Mouse (Mus musculus) liver, embryonic 16.5 days (tissue): ENCODE data around the gene Trim2. TPM values are rescaled to one million over a fixed set of nuclear protein-coding genes. Genes with fewer than 3 reads are reported as not detected.

ENCODE experiments used
- ATAC-seq: fragments of 200-750 bp; cut with Nextera tagmentation; 2 replicates; pipeline ENCODE4 v1.8.0; 2017; ENCODE audit warnings: low read depth, mild to moderate bottlenecking, moderate number of reproducible peaks, moderate library complexity
- H3K27ac ChIP-seq: fragments of 300-500 bp; sonication (generic); 2 replicates; pipeline ENCODE4 v1.5.1; 2014; ENCODE audit warnings: mild to moderate bottlenecking, low read length
- H3K27me3 ChIP-seq: fragments of 300-500 bp; sonication (generic); 2 replicates; pipeline ENCODE4 v1.6.1; 2014; ENCODE audit warnings: low read depth, low read length, mixed read lengths; ENCODE audit not compliant: control insufficient read depth, insufficient read depth
- H3K36me3 ChIP-seq: fragments of 300-500 bp; sonication (generic); 2 replicates; pipeline ENCODE4 v1.6.1; 2014; ENCODE audit warnings: mild to moderate bottlenecking; ENCODE audit not compliant: control insufficient read depth, insufficient read depth
- H3K4me1 ChIP-seq: fragments of 300-500 bp; sonication (generic); 2 replicates; pipeline ENCODE4 v1.6.1; 2014; ENCODE audit warnings: low read depth, low read length, mixed read lengths; ENCODE audit not compliant: control insufficient read depth
- H3K4me2 ChIP-seq: fragments of 300-500 bp; sonication (generic); 2 replicates; pipeline ENCODE4 v1.6.1; 2014; ENCODE audit warnings: low read depth, low read length, mixed read lengths
- H3K4me3 ChIP-seq: fragments of 300-500 bp; sonication (generic); 2 replicates; pipeline ENCODE4 v1.5.1; 2014; ENCODE audit warnings: low read depth, mild to moderate bottlenecking, low read length
- H3K9ac ChIP-seq: fragments of 300-500 bp; sonication (generic); 2 replicates; pipeline ENCODE4 v1.6.1; 2014; ENCODE audit warnings: low read depth, low read length
- H3K9me3 ChIP-seq: fragments of 300-500 bp; sonication (generic); replicated peaks from 2 replicates; pipeline ENCODE4 v1.6.1; 2016; ENCODE audit warnings: low read length; ENCODE audit not compliant: control insufficient read depth
- WGBS: fragments of 180-500 bp; shearing (Covaris S2); extraction: QIAGEN DNeasy Blood & Tissue Kit; methylation state at CpG from one replicate; pipeline ENCODE4 v1.1.7; 2014; ENCODE audit not compliant: insufficient replicate concordance; 5-methylcytosine and 5-hydroxymethylcytosine counted together
- polyA plus RNA-seq: library from polyadenylated mRNA; unstranded; fragments of >200 nt; fragmentation: Nextera tagmentation; extraction: Ambion mirVana; gene quantifications from 2 replicates; pipeline ENCODE4 v1.2.1, GENCODE M21; 2015

The Trim2 gene
- polyA plus RNA-seq, 1 experiment from 2014 or later: 6.3 TPM

- Histone ChIP-seq H3K9me3 (no peaks in the 10 kb centered on the region), H3K4me2 (no peak overlapping the region), H3K36me3 (no peaks in the 10 kb centered on the region), H3K9ac (no peak overlapping the region), H3K4me1 (peaks cover 2% of the 10 kb centered on the region; the same call in 1 of the 2 replicates), H3K27me3 (peaks cover 32% of the 10 kb centered on the region), H3K4me3 (no peak overlapping the region), H3K27ac (no peak overlapping the region)
- no peak for ATAC-seq
- 66% methylated on average over 4 of the region's 4 CpGs for WGBS
Observed at GRCm38 (mm10) chr3:84301674-84302073, 5.0 kb downstream of the Trim2 start.

- Histone ChIP-seq H3K4me2 (no peak overlapping the region), H3K27ac (no peak overlapping the region), H3K9ac (no peak overlapping the region), H3K4me1 (peaks cover 3% of the 10 kb centered on the region), H3K36me3 (no peaks in the 10 kb centered on the region), H3K9me3 (no peaks in the 10 kb centered on the region), H3K4me3 (no peak overlapping the region), H3K27me3 (peaks cover under 1% of the 10 kb centered on the region; the same call in 1 of the 2 replicates)
- WGBS: 41% methylated on average over 3 of the region's 3 CpGs
- no peak for ATAC-seq
Observed at GRCm38 (mm10) chr3:84298186-84298585, 8.5 kb downstream of the Trim2 start.

- no peak for ATAC-seq
- H3K36me3 ChIP-seq: no peaks in the 10 kb centered on the region
- no peak overlapping the region for H3K4me3 ChIP-seq
- H3K27me3 ChIP-seq: no peaks in the 10 kb centered on the region
- no peaks in the 10 kb centered on the region for H3K9me3 ChIP-seq
- no peak overlapping the region for H3K27ac ChIP-seq
- no peak overlapping the region for H3K9ac ChIP-seq
- no peak overlapping the region for H3K4me2 ChIP-seq
- peaks cover 3% of the 10 kb centered on the region for H3K4me1 ChIP-seq
- WGBS: 51% methylated on average over 2 of the region's 2 CpGs
Observed at GRCm38 (mm10) chr3:84296676-84297075, 10.0 kb downstream of the Trim2 start.

- H3K4me3 ChIP-seq: no peak overlapping the region
- WGBS: 67% methylated on average over 9 of the region's 9 CpGs
Observed at GRCm38 (mm10) chr3:84294734-84295133, 11.9 kb downstream of the Trim2 start.

DNA sequence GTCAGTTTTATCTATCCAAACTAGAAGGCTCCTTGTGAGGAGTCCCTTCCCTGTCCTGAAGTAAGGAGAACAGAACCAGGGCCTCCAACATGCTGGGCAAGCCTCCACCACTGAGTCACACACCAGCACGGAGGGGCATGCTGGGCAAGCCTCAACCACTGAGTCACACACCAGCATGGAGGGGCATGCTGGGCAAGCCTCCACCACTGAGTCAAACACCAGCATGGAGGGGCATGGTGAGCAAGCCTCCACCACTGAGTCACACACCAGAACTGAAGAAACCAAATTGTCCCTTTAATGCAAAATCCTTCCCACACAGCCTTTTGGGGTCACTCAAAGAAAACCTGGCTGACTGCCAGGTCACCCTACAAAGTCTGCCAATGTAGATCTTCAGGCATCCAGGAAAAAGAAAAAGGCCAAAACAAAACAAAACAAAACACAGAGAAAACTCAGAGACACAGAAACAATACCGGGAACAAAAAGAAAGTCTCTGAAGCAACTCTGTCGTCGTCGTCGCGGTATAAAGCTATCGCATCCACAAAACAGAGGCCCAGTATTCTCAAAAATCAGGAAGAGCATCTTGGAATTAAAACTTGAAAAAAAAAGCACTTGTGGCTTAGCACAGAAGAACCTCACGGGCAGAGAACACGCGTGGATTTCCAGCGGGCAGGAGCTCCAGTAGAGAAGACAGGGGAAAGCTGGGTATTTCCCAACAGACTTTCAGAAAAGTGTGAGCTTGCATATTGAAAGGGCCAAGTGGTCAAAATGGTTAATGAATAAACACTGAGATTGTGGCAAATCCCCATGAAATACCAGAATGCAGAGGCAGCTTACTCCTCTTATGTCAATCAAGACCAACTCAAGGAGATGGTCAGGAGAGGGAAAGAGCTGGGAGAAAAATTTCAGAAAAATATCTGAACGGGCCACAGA, 12.7 kb downstream of the Trim2 start:
- 76% methylated on average over 13 of the region's 13 CpGs for WGBS
- Histone ChIP-seq H3K4me3 (no peak overlapping the region), H3K4me2 (0 out of 2 replicates have a peak overlapping the region, but pooled peaks have one; percentile 1), H3K9ac (no peak overlapping the region), H3K27ac (no peak overlapping the region), H3K4me1 (peaks cover 3% of the 10 kb centered on the region), H3K27me3 (no peaks in the 10 kb centered on the region), H3K9me3 (no peaks in the 10 kb centered on the region), H3K36me3 (no peaks in the 10 kb centered on the region)
- no peak for ATAC-seq

More at GRCm38 (mm10) chr3:84294734-84295133, 11.9 kb downstream of the Trim2 start:
- H3K27me3 ChIP-seq: no peaks in the 10 kb centered on the region
- H3K9me3 ChIP-seq: no peaks in the 10 kb centered on the region
- H3K4me1 ChIP-seq: peaks cover 3% of the 10 kb centered on the region
- no peaks in the 10 kb centered on the region for H3K36me3 ChIP-seq
- ATAC-seq: no peak
- H3K9ac ChIP-seq: no peak overlapping the region
- H3K4me2 ChIP-seq: no peak overlapping the region
- H3K27ac ChIP-seq: no peak overlapping the region

GRCm38 (mm10) chr3:84292238-84292637, 14.4 kb downstream of the Trim2 start:
- ATAC-seq: no peak
- WGBS: 71% methylated on average over 5 of the region's 5 CpGs
- no peaks in the 10 kb centered on the region for H3K36me3 ChIP-seq
- H3K9me3 ChIP-seq: no peaks in the 10 kb centered on the region
- H3K4me1 ChIP-seq: peaks cover 3% of the 10 kb centered on the region
- H3K9ac ChIP-seq: no peak overlapping the region
- H3K27me3 ChIP-seq: no peaks in the 10 kb centered on the region
- no peak overlapping the region for H3K4me3 ChIP-seq
- no peak overlapping the region for H3K27ac ChIP-seq
- H3K4me2 ChIP-seq: no peak overlapping the region

GRCm38 (mm10) chr3:84288931-84289330, 17.7 kb downstream of the Trim2 start:
- no peaks in the 10 kb centered on the region for H3K9me3 ChIP-seq
- H3K27ac ChIP-seq: no peak overlapping the region
- no peak for ATAC-seq
- peaks cover 10% of the 10 kb centered on the region for H3K4me1 ChIP-seq
- H3K36me3 ChIP-seq: no peaks in the 10 kb centered on the region
- WGBS: 53% methylated on average over 4 of the region's 4 CpGs
- H3K4me3 ChIP-seq: no peak overlapping the region
- H3K4me2 ChIP-seq: no peak overlapping the region
- H3K9ac ChIP-seq: no peak overlapping the region
- no peaks in the 10 kb centered on the region for H3K27me3 ChIP-seq

DNA sequence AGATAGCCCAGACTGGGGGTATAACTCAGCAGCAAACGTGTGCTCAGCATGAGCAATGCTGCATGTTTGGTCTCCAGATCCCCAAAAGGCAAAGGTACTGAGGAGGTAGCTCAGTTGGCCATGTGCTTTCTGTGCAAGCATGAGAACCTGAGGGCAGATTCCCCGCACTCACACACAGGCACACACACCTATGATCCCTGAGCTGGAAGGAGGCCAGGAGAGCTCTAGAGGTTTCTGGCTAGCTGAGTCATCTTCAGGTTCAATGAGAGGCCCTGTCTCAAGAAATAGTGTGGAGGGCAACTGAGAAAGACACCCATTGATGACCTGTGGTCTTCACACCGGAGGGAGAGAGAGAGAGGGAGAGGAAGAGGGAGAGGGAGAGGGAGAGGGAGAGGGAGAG, 19.4 kb downstream of the Trim2 start:
- H3K9me3 ChIP-seq: no peaks in the 10 kb centered on the region
- no peak overlapping the region for H3K9ac ChIP-seq
- no peak overlapping the region for H3K4me2 ChIP-seq
- no peaks in the 10 kb centered on the region for H3K36me3 ChIP-seq
- WGBS: 40% methylated on average over 2 of the region's 3 CpGs
- H3K27me3 ChIP-seq: no peaks in the 10 kb centered on the region
- no peak overlapping the region for H3K27ac ChIP-seq
- no peak overlapping the region for H3K4me3 ChIP-seq
- H3K4me1 ChIP-seq: peaks cover 8% of the 10 kb centered on the region
- no peak for ATAC-seq

DNA sequence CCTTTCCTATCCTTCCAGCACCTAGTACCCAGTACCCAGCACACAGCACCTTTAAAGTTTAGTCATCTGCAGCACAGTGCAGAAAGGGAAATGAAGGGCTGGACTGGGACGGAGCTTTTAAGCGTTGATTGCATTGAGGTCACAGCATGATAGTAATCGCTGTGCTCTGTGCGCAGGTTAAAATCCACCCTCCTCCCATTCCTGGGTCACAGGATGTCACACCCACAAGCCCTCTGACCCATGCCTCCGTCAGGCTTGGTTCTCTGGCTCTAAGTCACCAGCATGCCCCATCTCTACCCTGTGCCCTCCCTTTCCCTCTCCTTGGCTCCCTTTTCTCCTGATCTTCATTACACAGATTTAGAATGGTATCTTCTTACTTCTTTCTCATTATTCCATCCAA, 20.4 kb downstream of the Trim2 start:
- Histone ChIP-seq H3K4me1 (peaks cover 8% of the 10 kb centered on the region), H3K4me2 (no peak overlapping the region), H3K27me3 (no peaks in the 10 kb centered on the region), H3K9ac (no peak overlapping the region), H3K36me3 (no peaks in the 10 kb centered on the region), H3K9me3 (no peaks in the 10 kb centered on the region), H3K27ac (no peak overlapping the region), H3K4me3 (no peak overlapping the region)
- 51% methylated on average over 5 of the region's 5 CpGs for WGBS
- peak; percentile 39; the same call in 1 of the 2 replicates for ATAC-seq
